Mouse (Mus musculus): Measurements from ENCODE around the gene Kmt2a.

GRCm38 (mm10) chr9:44826660-44827059 lies 54.4 kb downstream of the Kmt2a start:
- TF ChIP-seq CTCF (conservative IDR thresholded peaks at IDR 0.05; ENCODE audit: insufficient read depth, insufficient read length, low read depth, low read length) (no peak), POLR2A (IDR thresholded peaks at IDR 0.05; ENCODE audit: low read depth, low read length) (no peak)
